Mouse (Mus musculus): ENCODE measurements around the gene Lipt1. TPM values are rescaled to one million over a fixed set of nuclear protein-coding genes. Genes with fewer than 3 reads are reported as not detected.
A peak's percentile ranks its signal among the peaks of the same experiment; 100 is the strongest.

The Lipt1 gene
- polyA plus RNA-seq, 1 experiment, result not detected

GRCm38 (mm10) chr1:37867684-37868322 lies 3.7 kb upstream of the Lipt1 start:
- Histone ChIP-seq H3K4me3 (ENCODE audit: insufficient read depth, low read depth, low read length) (no peak overlapping the region), H3K27ac (ENCODE audit: insufficient read depth, low read depth, low read length) (no peak overlapping the region), H3K4me1 (ENCODE audit: control insufficient read depth, insufficient read depth, low read length) (peaks cover 3% of the 10 kb centered on the region)
- 69% methylated on average over 10 of the region's 10 CpGs for WGBS
- TF ChIP-seq CTCF (IDR thresholded peaks at IDR 0.05; ENCODE audit: insufficient read depth, low read depth, low read length) (no peak), POLR2A (IDR thresholded peaks at IDR 0.05; ENCODE audit: insufficient read depth, low read depth, low read length) (no peak)

GRCm38 (mm10) chr1:37868640-37869039 lies 2.9 kb upstream of the Lipt1 start:
- Histone ChIP-seq H3K4me3 (ENCODE audit: insufficient read depth, low read depth, low read length) (no peak overlapping the region), H3K4me1 (ENCODE audit: control insufficient read depth, insufficient read depth, low read length) (peaks cover 3% of the 10 kb centered on the region), H3K27ac (ENCODE audit: insufficient read depth, low read depth, low read length) (no peak overlapping the region)
- WGBS, result 58% methylated on average over 10 of the region's 10 CpGs
- no peak for TF ChIP-seq POLR2A (IDR thresholded peaks at IDR 0.05; ENCODE audit: insufficient read depth, low read depth, low read length)
- TF ChIP-seq CTCF (IDR thresholded peaks at IDR 0.05; ENCODE audit: insufficient read depth, low read depth, low read length), result no peak

DNA sequence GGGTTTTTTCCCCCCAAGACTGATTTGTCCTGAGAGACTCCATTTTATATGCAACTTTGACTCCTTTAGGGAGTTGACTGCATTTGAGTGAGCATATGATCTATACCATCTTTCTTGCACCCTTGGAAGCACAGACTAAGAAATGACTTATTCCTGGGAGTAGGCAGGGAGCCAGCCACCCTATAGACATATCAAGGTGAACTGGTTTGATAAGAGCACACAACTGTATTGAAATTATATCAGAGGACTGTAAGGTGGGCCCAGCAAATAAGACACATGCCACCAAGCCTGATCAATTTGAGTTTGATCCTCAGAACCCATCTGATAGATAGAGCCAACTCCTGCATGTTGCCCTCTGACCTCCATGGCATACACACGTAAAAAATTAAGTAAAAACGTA lies 2.2 kb upstream of the Lipt1 start:
- H3K4me1 ChIP-seq (ENCODE audit: control insufficient read depth, insufficient read depth, low read length), result peaks cover 3% of the 10 kb centered on the region
- no peak overlapping the region for H3K27ac ChIP-seq (ENCODE audit: insufficient read depth, low read depth, low read length)
- H3K4me3 ChIP-seq (ENCODE audit: insufficient read depth, low read depth, low read length), result no peak overlapping the region
- TF ChIP-seq POLR2A (IDR thresholded peaks at IDR 0.05; ENCODE audit: insufficient read depth, low read depth, low read length) (no peak), CTCF (IDR thresholded peaks at IDR 0.05; ENCODE audit: insufficient read depth, low read depth, low read length) (no peak)
- WGBS, result 63% methylated on average over 2 of the region's 2 CpGs

- Histone ChIP-seq H3K4me3 (ENCODE audit: insufficient read depth, low read depth, low read length) (peak overlapping the region; percentile 48), H3K4me1 (ENCODE audit: control insufficient read depth, insufficient read depth, low read length) (peaks cover 3% of the 10 kb centered on the region), H3K27ac (ENCODE audit: insufficient read depth, low read depth, low read length) (no peak overlapping the region)
- 4% methylated on average over 33 of the region's 33 CpGs for WGBS
- TF ChIP-seq POLR2A (IDR thresholded peaks at IDR 0.05; ENCODE audit: insufficient read depth, low read depth, low read length), result no peak
- no peak for TF ChIP-seq CTCF (IDR thresholded peaks at IDR 0.05; ENCODE audit: insufficient read depth, low read depth, low read length)
Observed at GRCm38 (mm10) chr1:37872131-37873067, 861 bp downstream of the Lipt1 start.

GRCm38 (mm10) chr1:37873157-37873556 lies 1.6 kb downstream of the Lipt1 start:
- no peak overlapping the region for H3K4me3 ChIP-seq (ENCODE audit: insufficient read depth, low read depth, low read length)
- TF ChIP-seq CTCF (IDR thresholded peaks at IDR 0.05; ENCODE audit: insufficient read depth, low read depth, low read length), result no peak
- TF ChIP-seq POLR2A (IDR thresholded peaks at IDR 0.05; ENCODE audit: insufficient read depth, low read depth, low read length), result no peak
- peaks cover 3% of the 10 kb centered on the region for H3K4me1 ChIP-seq (ENCODE audit: control insufficient read depth, insufficient read depth, low read length)
- no peak overlapping the region for H3K27ac ChIP-seq (ENCODE audit: insufficient read depth, low read depth, low read length)
- WGBS, result 64% methylated on average over 4 of the region's 4 CpGs

GRCm38 (mm10) chr1:37877736-37878460 lies 6.4 kb downstream of the Lipt1 start:
- TF ChIP-seq CTCF (IDR thresholded peaks at IDR 0.05; ENCODE audit: insufficient read depth, low read depth, low read length) (no peak), POLR2A (IDR thresholded peaks at IDR 0.05; ENCODE audit: insufficient read depth, low read depth, low read length) (no peak)
- 91% methylated on average over 13 of the region's 13 CpGs for WGBS
- H3K4me1 ChIP-seq (ENCODE audit: control insufficient read depth, insufficient read depth, low read length), result no peaks in the 10 kb centered on the region
- H3K4me3 ChIP-seq (ENCODE audit: insufficient read depth, low read depth, low read length), result no peak overlapping the region
- H3K27ac ChIP-seq (ENCODE audit: insufficient read depth, low read depth, low read length), result no peak overlapping the region

DNA sequence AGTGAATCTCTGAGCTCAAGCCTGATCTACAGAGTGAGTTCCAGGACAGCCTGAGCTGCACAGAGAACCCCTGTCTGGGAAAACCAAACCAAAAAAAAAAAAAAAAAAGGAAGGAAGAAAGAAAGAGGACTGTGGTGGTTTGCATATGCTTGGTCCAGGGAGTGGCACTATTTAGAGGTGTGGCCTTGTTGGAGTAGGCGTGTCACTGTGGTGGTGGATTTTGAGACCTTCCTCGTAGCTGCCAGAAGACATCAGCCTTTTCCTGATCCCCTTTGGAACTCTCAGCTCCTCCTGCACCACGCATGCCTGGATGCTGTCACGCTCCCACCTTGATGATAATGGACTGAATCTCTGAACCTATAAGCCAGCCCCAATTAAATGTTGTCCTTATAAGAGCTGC lies 11.9 kb downstream of the Lipt1 start:
- Histone ChIP-seq H3K4me1 (ENCODE audit: control insufficient read depth, insufficient read depth, low read length) (no peaks in the 10 kb centered on the region), H3K27ac (ENCODE audit: insufficient read depth, low read depth, low read length) (no peak overlapping the region), H3K4me3 (ENCODE audit: insufficient read depth, low read depth, low read length) (no peak overlapping the region)
- WGBS, result 94% methylated on average over 4 of the region's 4 CpGs
- TF ChIP-seq POLR2A (IDR thresholded peaks at IDR 0.05; ENCODE audit: insufficient read depth, low read depth, low read length), result no peak
- TF ChIP-seq CTCF (IDR thresholded peaks at IDR 0.05; ENCODE audit: insufficient read depth, low read depth, low read length), result no peak

- Histone ChIP-seq H3K4me3 (ENCODE audit: insufficient read depth, low read depth, low read length) (no peak overlapping the region), H3K4me1 (ENCODE audit: control insufficient read depth, insufficient read depth, low read length) (no peaks in the 10 kb centered on the region), H3K27ac (ENCODE audit: insufficient read depth, low read depth, low read length) (no peak overlapping the region)
- TF ChIP-seq POLR2A (IDR thresholded peaks at IDR 0.05; ENCODE audit: insufficient read depth, low read depth, low read length) (no peak), CTCF (IDR thresholded peaks at IDR 0.05; ENCODE audit: insufficient read depth, low read depth, low read length) (no peak)
- WGBS, result 74% methylated on average over 4 of the region's 4 CpGs
Observed at GRCm38 (mm10) chr1:37884451-37884850, 12.9 kb downstream of the Lipt1 start.
